Mouse (Mus musculus): Measurements from ENCODE around the gene Cyb5r2.

DNA sequence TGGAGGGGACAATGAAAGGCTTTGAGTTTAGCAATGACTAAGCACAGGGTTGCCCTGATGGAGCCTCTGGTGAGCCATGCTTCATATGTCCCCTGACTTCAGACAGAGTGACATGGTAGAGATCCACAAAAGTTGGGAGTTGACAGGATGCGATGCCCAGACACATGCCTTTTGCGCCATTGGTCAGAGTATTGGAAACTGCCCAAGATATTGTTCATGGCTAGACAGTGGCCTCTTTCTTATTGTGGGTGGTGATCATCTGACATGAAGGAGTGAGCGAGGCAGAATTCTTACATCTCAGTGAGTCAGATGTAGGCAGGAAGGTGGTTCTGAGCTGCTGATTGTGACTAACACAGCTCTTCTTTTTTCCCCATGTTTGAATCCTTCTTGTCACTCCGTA is 35.3 kb downstream of the Cyb5r2 start:
- TF ChIP-seq CTCF (IDR thresholded peaks at IDR 0.05; ENCODE audit: insufficient read depth, low read depth, low read length), result no peak
- no peak for TF ChIP-seq POLR2A (IDR thresholded peaks at IDR 0.05; ENCODE audit: insufficient read depth, low read depth, low read length)

Measured in olfactory bulb, adult 2 months (tissue).